Mouse (Mus musculus) heart, adult 2 months (tissue): Measurements from ENCODE around the gene Msh5. TPM values are rescaled to one million over a fixed set of nuclear protein-coding genes. Genes with fewer than 3 reads are reported as not detected.

Experiments used
- DNase-seq, 2 experiments: peaks; one replicate each; pipeline ENCODE4 v3.0.0; 2021
- H3K27ac ChIP-seq: fragments of 200-600 bp; 2 replicates; pipeline ENCODE4 v1.8.1; 2022
- H3K27me3 ChIP-seq: fragments of 200-500 bp; 2 replicates; pipeline ENCODE4 v1.6.1; 2012; ENCODE audit warnings: mild to moderate bottlenecking, low read length, inconsistent platforms, mixed read lengths; ENCODE audit not compliant: control insufficient read depth, insufficient read depth
- H3K36me3 ChIP-seq: fragments of 200-500 bp; 2 replicates; pipeline ENCODE4 v1.6.1; 2012; ENCODE audit warnings: low read length, inconsistent platforms; ENCODE audit not compliant: control insufficient read depth, insufficient read depth
- H3K4me1 ChIP-seq: fragments of 200-500 bp; 2 replicates; pipeline ENCODE4 v1.6.1; 2011; ENCODE audit warnings: low read length; ENCODE audit not compliant: control insufficient read depth, insufficient read depth
- H3K4me3 ChIP-seq: fragments of 200-600 bp; 2 replicates; pipeline ENCODE4 v1.8.1; 2022
- H3K79me2 ChIP-seq: fragments of 200-500 bp; replicated peaks from 2 replicates; pipeline ENCODE4 v1.6.1; 2012; ENCODE audit warnings: mild to moderate bottlenecking, inconsistent platforms, low read length, moderate library complexity, mixed read lengths; ENCODE audit not compliant: control insufficient read depth, insufficient read depth
- H3K9ac ChIP-seq: fragments of 200-500 bp; 2 replicates; pipeline ENCODE4 v1.6.1; 2012; ENCODE audit warnings: low read depth, mild to moderate bottlenecking, control low read depth, inconsistent platforms, low read length, mixed read lengths
- CTCF ChIP-seq: fragments of 200-600 bp; IDR thresholded peaks from 2 replicates; pipeline ENCODE4 v1.8.1; 2022; ENCODE audit warnings: antibody characterized with exemption, mild to moderate bottlenecking, moderate library complexity
- EP300 ChIP-seq: fragments of 200-500 bp; IDR thresholded peaks from 2 replicates; pipeline ENCODE4 v1.6.1; 2011; ENCODE audit warnings: low read depth, low read length, control low read depth; ENCODE audit not compliant: insufficient read depth
- POLR2A ChIP-seq: fragments of 200-500 bp; IDR thresholded peaks from 2 replicates; pipeline ENCODE4 v1.6.1; 2011; ENCODE audit warnings: mild to moderate bottlenecking, low read depth, low read length, control low read depth; ENCODE audit not compliant: insufficient read depth
- WGBS: fragments of 180-500 bp; shearing (Covaris S2); methylation state at CpG from one replicate; pipeline ENCODE4 v1.1.7; 2018; 5-methylcytosine and 5-hydroxymethylcytosine counted together
- intact Hi-C: fragments of 180-260 bp; cut with DNase I; formaldehyde crosslinking; loops from one replicate; pipeline ENCODE4 v1.15.1; 2025
- polyA plus RNA-seq: library from polyadenylated mRNA; depleted of rRNA; stranded (reverse); fragments of >200 nt; gene quantifications from 2 replicates; pipeline ENCODE4 v1.2.3, GENCODE M21; 2012
- total RNA-seq, 2 experiments: library from RNA; stranded (reverse); gene quantifications; 2 replicates each; pipeline ENCODE4 v1.2.3; 2021

Gene Msh5
- total and polyA plus RNA-seq, 3 experiments = 0.23 to 1.2 (median 0.29) TPM

DNA sequence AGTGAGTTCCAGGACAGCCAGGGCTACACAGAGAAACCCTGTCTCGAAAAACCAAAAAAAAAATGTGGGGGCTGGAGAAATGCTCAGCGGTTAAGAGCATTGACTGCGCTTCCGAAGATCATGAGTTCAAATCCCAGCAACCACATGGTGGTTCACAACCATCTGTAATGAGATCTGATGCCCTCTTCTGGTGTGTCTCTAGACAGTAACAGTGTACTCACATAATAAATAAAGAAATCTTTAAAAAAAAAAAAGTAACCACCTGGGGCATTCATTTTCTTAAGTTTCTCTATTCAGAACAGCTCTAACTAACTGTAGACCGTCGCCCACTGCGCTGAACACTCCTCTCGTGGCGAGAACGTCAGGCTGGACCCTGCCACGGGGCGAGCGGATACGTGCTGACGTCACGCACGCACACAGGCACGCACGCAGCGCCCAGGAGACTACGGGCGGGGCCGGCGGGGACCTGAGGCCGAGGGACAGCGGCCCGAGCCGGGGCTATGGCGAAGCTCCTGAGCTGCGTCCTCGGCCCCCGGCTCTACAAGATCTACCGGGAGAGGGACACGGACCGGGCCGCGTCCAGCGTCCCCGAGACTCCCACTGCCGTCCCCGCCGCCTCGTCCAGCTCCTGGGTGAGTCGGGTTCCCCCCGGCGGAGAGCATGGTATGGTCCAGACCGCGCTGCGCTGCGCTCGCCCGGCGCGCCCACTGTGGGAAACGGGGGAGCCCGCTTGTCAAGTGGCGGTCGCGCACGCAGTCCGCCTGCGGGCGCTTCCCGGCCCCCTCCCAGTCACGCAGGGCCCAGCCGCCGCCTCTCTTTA lies 42.5 kb upstream of the Msh5 start, which contains the start of gene Abhd16a:
Abhd16a (plus strand) TSS at position 439 of the 820 bp plus-strand sequence.
- no peaks in the 10 kb centered on the region for H3K79me2 ChIP-seq
- peak; percentile 95 to 97 for DNase-seq
- 3% methylated on average over 67 of the region's 67 CpGs for WGBS
- peak within 1 kb of the TSS; percentile 99 for H3K27ac ChIP-seq
- peak within 1 kb of the TSS; percentile 95 for H3K4me3 ChIP-seq
- intact Hi-C loops = loop anchor here (2.0 kb wide), 2 partner anchors 30 to 68 kb away; partner anchors contain the start of gene Ddah2
- peak within 1 kb of the TSS; percentile 99 for H3K9ac ChIP-seq
- peaks cover 1% of the 10 kb centered on the region; the same call in 1 of the 2 replicates for H3K4me1 ChIP-seq
- H3K36me3 ChIP-seq = no peaks in the 10 kb centered on the region
- H3K27me3 ChIP-seq = no peaks in the 10 kb centered on the region
- TF ChIP-seq POLR2A = peak; percentile 92
- peak; percentile 58 for TF ChIP-seq CTCF
- TF ChIP-seq EP300 = no peak

- intact Hi-C loops = loop anchor here (2.0 kb wide), 2 partner anchors 29 to 67 kb away; partner anchors contain the start of gene Ddah2
- WGBS = 34% methylated on average over 2 of the region's 2 CpGs
Observed at GRCm38 (mm10) chr17:35088151-35088550, 41.6 kb upstream of the Msh5 start.

GRCm38 (mm10) chr17:35085208-35085865 lies 38.8 kb upstream of the Msh5 start, which contains the start of gene Ly6g6f:
TSS of gene Ly6g6f (minus strand) at chr17:35085610.
- Histone ChIP-seq H3K9ac (no peak within 1 kb of the TSS), H3K79me2 (no peaks in the 10 kb centered on the region), H3K4me3 (no peak within 1 kb of the TSS), H3K27me3 (no peaks in the 10 kb centered on the region), H3K36me3 (no peaks in the 10 kb centered on the region), H3K4me1 (peaks cover 1% of the 10 kb centered on the region; the same call in 1 of the 2 replicates), H3K27ac (no peak within 1 kb of the TSS)
- no peak for DNase-seq
- TF ChIP-seq EP300 = no peak
- no peak for TF ChIP-seq POLR2A
- no peak for TF ChIP-seq CTCF
- 36% methylated on average over 7 of the region's 7 CpGs for WGBS
- intact Hi-C loops = no loop called here

More at GRCm38 (mm10) chr17:35088151-35088550, 41.6 kb upstream of the Msh5 start:
- H3K4me1 ChIP-seq = peaks cover 1% of the 10 kb centered on the region; the same call in 1 of the 2 replicates
- no peaks in the 10 kb centered on the region for H3K79me2 ChIP-seq
- no peaks in the 10 kb centered on the region for H3K36me3 ChIP-seq
- TF ChIP-seq CTCF (peak; percentile 50), POLR2A (no peak)
- no peak overlapping the region for H3K9ac ChIP-seq
- no peak overlapping the region for H3K4me3 ChIP-seq
- no peak overlapping the region for H3K27ac ChIP-seq
- H3K27me3 ChIP-seq = no peaks in the 10 kb centered on the region
- no peak for DNase-seq

DNA sequence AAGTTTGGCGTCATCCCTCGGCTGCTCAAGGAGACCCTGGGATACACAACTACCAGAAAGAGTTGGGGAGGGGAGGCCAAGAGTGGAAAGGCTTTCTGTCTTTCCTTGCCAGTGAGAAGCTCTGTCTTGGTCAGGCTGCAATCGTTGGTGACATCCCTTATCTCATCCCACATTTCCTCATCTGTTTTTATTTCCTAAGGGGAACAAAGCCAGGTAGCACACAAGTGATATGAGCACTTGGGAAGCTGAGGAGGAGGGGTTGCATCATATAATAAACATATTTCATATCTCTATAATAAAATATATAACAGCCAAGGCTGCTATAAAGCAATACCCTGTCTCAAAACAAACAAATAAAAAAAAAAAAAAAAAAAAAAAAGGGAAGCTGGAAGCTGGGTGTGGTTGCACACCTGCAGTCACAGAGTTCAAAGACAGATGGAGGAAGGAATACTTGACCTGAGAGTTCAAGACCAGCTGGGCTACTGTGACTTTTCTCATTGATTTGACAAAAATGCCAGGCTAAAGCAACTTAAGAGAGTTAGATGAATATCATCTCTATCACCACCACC lies 37.5 kb upstream of the Msh5 start:
- TF ChIP-seq POLR2A (no peak), CTCF (no peak), EP300 (no peak)
- no peak overlapping the region for H3K9ac ChIP-seq

GRCm38 (mm10) chr17:35082841-35083576 lies 36.5 kb upstream of the Msh5 start:
- H3K36me3 ChIP-seq = no peaks in the 10 kb centered on the region
- 90% methylated on average over 16 of the region's 16 CpGs for WGBS
- H3K27me3 ChIP-seq = no peaks in the 10 kb centered on the region
- H3K4me1 ChIP-seq = peaks cover 3% of the 10 kb centered on the region; the same call in 1 of the 2 replicates
- TF ChIP-seq CTCF = no peak
- no peak for TF ChIP-seq POLR2A
- no peak for TF ChIP-seq EP300
- H3K27ac ChIP-seq = no peak overlapping the region
- no peak for DNase-seq
- no peaks in the 10 kb centered on the region for H3K79me2 ChIP-seq
- no peak overlapping the region for H3K4me3 ChIP-seq
- H3K9ac ChIP-seq = no peak overlapping the region
- intact Hi-C loops = no loop called here

More for the DNA sequence above, 37.5 kb upstream of the Msh5 start:
- H3K79me2 ChIP-seq = no peaks in the 10 kb centered on the region
- DNase-seq = no peak
- 49% methylated on average over 3 of the region's 3 CpGs for WGBS
- no peak overlapping the region for H3K27ac ChIP-seq
- peaks cover 3% of the 10 kb centered on the region; the same call in 1 of the 2 replicates for H3K4me1 ChIP-seq
- no peaks in the 10 kb centered on the region for H3K36me3 ChIP-seq
- no peaks in the 10 kb centered on the region for H3K27me3 ChIP-seq
- intact Hi-C loops = no loop called here
- no peak overlapping the region for H3K4me3 ChIP-seq
